Mouse (Mus musculus) bone marrow macrophage, adult 2 months (primary cell): ENCODE data around the gene Hist1h2bp.

Experiments
- CTCF ChIP-seq: IDR thresholded peaks from 2 replicates; pipeline ENCODE4 v1.5.1; 2012; ENCODE audit warnings: low read depth, mild to moderate bottlenecking, low read length, moderate library complexity
- POLR2A ChIP-seq: IDR thresholded peaks from 2 replicates; pipeline ENCODE4 v1.6.1; 2012; ENCODE audit warnings: mild to moderate bottlenecking, low read depth, low read length, borderline replicate concordance

DNA sequence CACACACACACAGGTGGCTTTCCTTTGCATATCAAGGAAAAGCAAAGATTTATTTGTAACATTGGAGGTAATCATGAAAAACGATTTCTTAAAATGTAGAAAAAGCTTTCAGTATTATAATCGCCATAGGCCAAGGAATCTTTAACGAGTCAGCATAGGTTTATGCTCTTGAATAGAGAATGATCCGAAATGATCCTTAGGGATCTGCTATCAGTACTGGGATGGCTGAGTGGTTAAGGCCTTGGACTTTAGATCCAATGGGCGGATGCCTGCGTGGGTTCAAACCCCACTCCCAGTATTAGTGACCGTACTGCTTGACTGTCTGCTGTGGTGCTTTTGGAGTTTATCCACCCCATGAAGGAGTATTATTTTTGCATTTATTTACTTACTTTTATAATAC, 8.3 kb downstream of the Hist1h2bp start:
- TF ChIP-seq CTCF: no peak
- TF ChIP-seq POLR2A: no peak
